Mouse (Mus musculus) MEL (cell line): ENCODE results near the gene Sphk2. TPM values are rescaled to one million over a fixed set of nuclear protein-coding genes. Genes with fewer than 3 reads are reported as not detected.

ENCODE experiments used
- DNase-seq: peaks from one replicate; pipeline ENCODE4 v3.0.0; 2011; ENCODE audit warnings: low read depth, low spot score
- H3K27ac ChIP-seq: 2 replicates; pipeline ENCODE4 v1.5.1; 2012; ENCODE audit warnings: low read depth, mild to moderate bottlenecking, control low read depth, low read length, moderate library complexity; ENCODE audit not compliant: control insufficient read depth
- H3K27me3 ChIP-seq, 2 experiments: fragments of 150-350 bp in 1 of 2; sonication (generic) in 1 of 2; 2 replicates each; pipeline ENCODE4 v1.6.1; 2012; ENCODE audit warnings: low read length in 2 of 2, mild to moderate bottlenecking in 2 of 2, improper control_type of control experiment in 1 of 2, moderate library complexity in 1 of 2; ENCODE audit not compliant: insufficient read depth in 2 of 2, control insufficient read depth in 1 of 2
- H3K36me3 ChIP-seq, 2 experiments: 2 replicates each; pipeline ENCODE4 v1.6.1; 2012 to 2014; ENCODE audit warnings: low read length in 2 of 2, improper control_type of control experiment in 1 of 2, inconsistent platforms in 1 of 2, mild to moderate bottlenecking in 1 of 2; ENCODE audit not compliant: insufficient read depth in 2 of 2, control insufficient read depth in 1 of 2
- H3K4me1 ChIP-seq, 2 experiments: fragments of 150-350 bp in 1 of 2; sonication (generic) in 1 of 2; 2 replicates each; pipeline ENCODE4 v1.6.1; 2012; ENCODE audit warnings: low read length in 2 of 2, improper control_type of control experiment in 1 of 2, mild to moderate bottlenecking in 1 of 2; ENCODE audit not compliant: insufficient read depth in 2 of 2, control insufficient read depth in 1 of 2
- H3K4me3 ChIP-seq, 2 experiments: fragments of 150-350 bp in 1 of 2; sonication (generic) in 1 of 2; 2 replicates each; pipeline ENCODE4 v1.5.1; 2012; ENCODE audit warnings: low read depth in 2 of 2, low read length in 2 of 2, mild to moderate bottlenecking in 2 of 2, moderate library complexity in 2 of 2, control low read depth in 1 of 2, improper control_type of control experiment in 1 of 2; ENCODE audit not compliant: control insufficient read depth in 1 of 2, insufficient read depth in 1 of 2
- H3K79me2 ChIP-seq: 2 replicates; pipeline ENCODE4 v1.6.1; 2012; ENCODE audit warnings: mild to moderate bottlenecking, low read length, moderate library complexity; ENCODE audit not compliant: control insufficient read depth, poor library complexity, insufficient read depth
- H3K9ac ChIP-seq: 2 replicates; pipeline ENCODE4 v1.6.1; 2012; ENCODE audit warnings: low read depth, mild to moderate bottlenecking, control low read depth, low read length, moderate library complexity; ENCODE audit not compliant: control insufficient read depth, poor library complexity, severe bottlenecking
- H3K9me3 ChIP-seq: fragments of 150-350 bp; sonication (generic); replicated peaks from 2 replicates; pipeline ENCODE4 v1.6.1; 2012; ENCODE audit warnings: mild to moderate bottlenecking, low read length, improper control_type of control experiment, moderate library complexity; ENCODE audit not compliant: insufficient read depth
- BHLHE40 ChIP-seq: IDR thresholded peaks from 2 replicates; pipeline ENCODE4 v1.6.1; 2012; ENCODE audit warnings: low read depth, mild to moderate bottlenecking, inconsistent platforms, low read length, improper control_type of control experiment, borderline replicate concordance
- E2F4 ChIP-seq: IDR thresholded peaks from 2 replicates; pipeline ENCODE4 v1.6.1; 2011; ENCODE audit warnings: low read depth, low read length, improper control_type of control experiment, borderline replicate concordance
- ELF1 ChIP-seq: IDR thresholded peaks from 2 replicates; pipeline ENCODE4 v1.6.1; 2014; ENCODE audit warnings: low read depth, mild to moderate bottlenecking, inconsistent platforms, low read length, improper control_type of control experiment, moderate library complexity
- ETS1 ChIP-seq: IDR thresholded peaks from 2 replicates; pipeline ENCODE4 v1.6.1; 2012; ENCODE audit warnings: low read depth, mild to moderate bottlenecking, inconsistent platforms, low read length, improper control_type of control experiment, moderate library complexity
- GABPA ChIP-seq: IDR thresholded peaks from 2 replicates; pipeline ENCODE4 v1.6.1; 2012; ENCODE audit warnings: low read depth, mild to moderate bottlenecking, inconsistent platforms, low read length, improper control_type of control experiment, moderate library complexity
- GATA1 ChIP-seq: IDR thresholded peaks from 2 replicates; pipeline ENCODE4 v1.6.1; 2011; ENCODE audit warnings: low read depth, low read length, improper control_type of control experiment
- HCFC1 ChIP-seq: IDR thresholded peaks from 2 replicates; pipeline ENCODE4 v1.6.1; 2012; ENCODE audit warnings: low read depth, mild to moderate bottlenecking, inconsistent platforms, low read length, improper control_type of control experiment, moderate library complexity
- KAT2A ChIP-seq: conservative IDR thresholded peaks from 2 replicates; pipeline ENCODE4 v1.6.1; 2012; ENCODE audit warnings: low read depth, low read length, improper control_type of control experiment, inconsistent platforms
- MAX ChIP-seq: IDR thresholded peaks from 2 replicates; pipeline ENCODE4 v1.6.1; 2011; ENCODE audit warnings: low read length, improper control_type of control experiment
- MAZ ChIP-seq: IDR thresholded peaks from 2 replicates; pipeline ENCODE4 v1.6.1; 2012; ENCODE audit warnings: low read depth, mild to moderate bottlenecking, inconsistent platforms, low read length, improper control_type of control experiment
- MEF2A ChIP-seq: IDR thresholded peaks from 2 replicates; pipeline ENCODE4 v1.6.1; 2014; ENCODE audit warnings: low read depth, mild to moderate bottlenecking, inconsistent platforms, low read length, improper control_type of control experiment; ENCODE audit not compliant: poor library complexity, insufficient replicate concordance, severe bottlenecking; ENCODE audit errors: extremely low read depth
- MXI1 ChIP-seq: IDR thresholded peaks from 2 replicates; pipeline ENCODE4 v1.6.1; 2011; ENCODE audit warnings: mild to moderate bottlenecking, low read depth, low read length, improper control_type of control experiment
- MYB ChIP-seq: IDR thresholded peaks from 2 replicates; pipeline ENCODE4 v1.6.1; 2011; ENCODE audit warnings: mild to moderate bottlenecking, low read depth, low read length, improper control_type of control experiment
- MYC ChIP-seq: IDR thresholded peaks from 2 replicates; pipeline ENCODE4 v1.6.1; 2011; ENCODE audit warnings: low read depth, mild to moderate bottlenecking, low read length, improper control_type of control experiment, moderate library complexity
- NELFE ChIP-seq: IDR thresholded peaks from 2 replicates; pipeline ENCODE4 v1.6.1; 2011; ENCODE audit warnings: low read depth, low read length, improper control_type of control experiment
- NRF1 ChIP-seq: IDR thresholded peaks from 2 replicates; pipeline ENCODE4 v1.6.1; 2014; ENCODE audit warnings: low read depth, mild to moderate bottlenecking, inconsistent platforms, low read length, improper control_type of control experiment, moderate library complexity; ENCODE audit not compliant: poor library complexity, insufficient read depth, severe bottlenecking
- POLR2A ChIP-seq, 2 experiments: IDR thresholded peaks; 2 replicates each; pipeline ENCODE4 v1.6.1; 2011 to 2012; ENCODE audit warnings: low read length in 2 of 2, mild to moderate bottlenecking in 2 of 2, control low read depth in 1 of 2, improper control_type of control experiment in 1 of 2, low read depth in 1 of 2, moderate library complexity in 1 of 2; ENCODE audit not compliant: control insufficient read depth in 1 of 2, insufficient read depth in 1 of 2, poor library complexity in 1 of 2
- SIN3A ChIP-seq: IDR thresholded peaks from 2 replicates; pipeline ENCODE4 v1.6.1; 2012; ENCODE audit warnings: low read length, improper control_type of control experiment, inconsistent platforms
- TAL1 ChIP-seq: IDR thresholded peaks from 2 replicates; pipeline ENCODE4 v1.6.1; 2012; ENCODE audit warnings: mild to moderate bottlenecking, inconsistent platforms, low read length, moderate library complexity, mixed read lengths
- TBP ChIP-seq: IDR thresholded peaks from 2 replicates; pipeline ENCODE4 v1.8.0; 2011; ENCODE audit warnings: low read depth, low read length, improper control_type of control experiment
- TCF12 ChIP-seq: IDR thresholded peaks from 2 replicates; pipeline ENCODE4 v1.6.1; 2014; ENCODE audit warnings: low read depth, mild to moderate bottlenecking, inconsistent platforms, low read length, improper control_type of control experiment, moderate library complexity
- USF1 ChIP-seq: IDR thresholded peaks from 2 replicates; pipeline ENCODE4 v1.6.1; 2014; ENCODE audit warnings: low read depth, mild to moderate bottlenecking, inconsistent platforms, low read length, improper control_type of control experiment, moderate library complexity
- USF2 ChIP-seq, 2 experiments: IDR thresholded peaks; 2 replicates each; pipeline ENCODE4 v1.6.1; 2011 to 2012; ENCODE audit warnings: improper control_type of control experiment in 2 of 2, low read length in 2 of 2, borderline replicate concordance in 1 of 2, inconsistent platforms in 1 of 2, low read depth in 1 of 2, mild to moderate bottlenecking in 1 of 2; ENCODE audit not compliant: insufficient read depth in 1 of 2
- ZC3H11A ChIP-seq: IDR thresholded peaks from 2 replicates; pipeline ENCODE4 v1.6.1; 2012; ENCODE audit warnings: low read depth, mild to moderate bottlenecking, inconsistent platforms, low read length, improper control_type of control experiment
- ZKSCAN1 ChIP-seq: IDR thresholded peaks from 2 replicates; pipeline ENCODE4 v1.6.1; 2012; ENCODE audit warnings: low read depth, mild to moderate bottlenecking, inconsistent platforms, low read length, improper control_type of control experiment, moderate library complexity
- ZMIZ1 ChIP-seq: IDR thresholded peaks from 2 replicates; pipeline ENCODE4 v1.6.1; 2012; ENCODE audit warnings: low read depth, mild to moderate bottlenecking, inconsistent platforms, low read length, improper control_type of control experiment, moderate library complexity
- ZNF384 ChIP-seq: IDR thresholded peaks from 2 replicates; pipeline ENCODE4 v1.6.1; 2012; ENCODE audit warnings: low read depth, mild to moderate bottlenecking, inconsistent platforms, low read length, improper control_type of control experiment
- polyA plus RNA-seq, 2 experiments: library from polyadenylated mRNA; stranded (reverse) in 1 of 2; unstranded in 1 of 2; fragments of >175 nt in 1 of 2; fragments of >200 nt in 1 of 2; gene quantifications; 2 replicates each; pipeline versions ENCODE4 v1.2.1 to v1.2.4; 2012; ENCODE audit warnings: low replicate concordance in 2 of 2, low read depth in 1 of 2; ENCODE audit not compliant: insufficient read length in 2 of 2, insufficient read depth in 1 of 2, missing spikeins in 1 of 2
- total RNA-seq: library from RNA; depleted of rRNA; stranded (reverse); fragments of 300-350 nt; gene quantifications from 2 replicates; pipeline ENCODE4 v1.2.3, GENCODE M21; 2012; rRNA removed

The Sphk2 gene
- total RNA-seq, result 18.3 and 21.0 TPM in 2 replicates
- 10 to 100 TPM in 1 of 2 experiments, not detected in 1; 40.2 TPM for polyA plus RNA-seq

DNA sequence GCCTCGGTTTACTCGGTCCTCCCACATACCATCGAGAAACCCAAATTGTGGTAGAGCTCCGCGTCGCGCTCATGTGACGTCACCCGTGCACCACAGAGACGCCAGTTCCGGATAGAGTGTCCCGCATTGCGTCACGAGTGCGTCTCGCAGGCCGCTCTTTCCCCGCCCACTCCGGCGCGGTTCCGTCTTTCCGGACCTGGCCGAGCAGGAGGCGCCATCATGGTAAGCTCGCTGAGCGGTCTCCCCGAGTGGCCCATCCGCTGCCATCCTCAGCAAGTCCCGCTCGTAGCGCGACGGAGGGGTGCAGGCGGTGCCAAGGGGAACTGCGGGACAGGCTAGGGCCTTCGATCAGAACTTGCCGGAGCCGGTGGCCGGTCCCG, at the start of gene Sphk2:
Gene Sphk2, minus strand, starts transcription at position 85 of the 380 bp plus-strand sequence.
- H3K9me3 ChIP-seq, result no peaks in the 10 kb centered on the region
- no peaks in the 10 kb centered on the region for H3K27me3 ChIP-seq
- 0 out of 2 replicates have a peak, but pooled peaks have one; percentile 35 for TF ChIP-seq NRF1
- peak; percentile 94 for TF ChIP-seq MYC
- TF ChIP-seq BHLHE40, result no peak
- no peak for TF ChIP-seq ZNF384
- peak; percentile 78 for TF ChIP-seq MXI1
- no peak; the same call in 1 of the 2 replicates for TF ChIP-seq E2F4
- TF ChIP-seq MAZ, result peak; percentile 77; the same call in 1 of the 2 replicates
- peak; percentile 32 for TF ChIP-seq ZC3H11A
- peak; percentile 93; the same call in 1 of the 2 replicates for TF ChIP-seq GABPA
- no peak for TF ChIP-seq GATA1
- peak; percentile 98 for TF ChIP-seq SIN3A
- no peak for TF ChIP-seq ZKSCAN1
- TF ChIP-seq POLR2A (IDR thresholded peaks at IDR 0.05; ENCODE audit: control insufficient read depth in 1 of 2, insufficient read depth in 1 of 2, low read depth in 1 of 2, low read length in 2 of 2, poor library complexity in 1 of 2), result peak; percentile 84 to 96
- no peak for TF ChIP-seq USF2 (IDR thresholded peaks at IDR 0.05; ENCODE audit: borderline replicate concordance in 1 of 2, insufficient read depth in 1 of 2, low read depth in 1 of 2, low read length in 2 of 2)
- peak; percentile 94 for TF ChIP-seq KAT2A
- peak; percentile 95 for TF ChIP-seq ELF1
- TF ChIP-seq TAL1, result no peak
- TF ChIP-seq MAX, result peak; percentile 92
- peak; percentile 85 for TF ChIP-seq USF1
- TF ChIP-seq MYB, result no peak
- TF ChIP-seq NELFE, result peak; percentile 95
- peak; percentile 96 for TF ChIP-seq TBP
- TF ChIP-seq HCFC1, result peak; percentile 99
- peak; percentile 83 for TF ChIP-seq ETS1
- TF ChIP-seq TCF12, result peak; percentile 90
- TF ChIP-seq MEF2A, result 0 out of 2 replicates have a peak, but pooled peaks have one; percentile 32
- TF ChIP-seq ZMIZ1, result peak; percentile 96
- peaks cover 0 to 5% of the 10 kb centered on the region in 2 experiments; a peak in 1 of 4 replicates for H3K4me1 ChIP-seq
- H3K79me2 ChIP-seq, result peaks cover 48% of the 10 kb centered on the region
- peak within 1 kb of the TSS; percentile 96 for H3K27ac ChIP-seq
- H3K9ac ChIP-seq, result peak within 1 kb of the TSS; percentile 99
- peak within 1 kb of the TSS; percentile 69 to 73 for H3K4me3 ChIP-seq
- H3K36me3 ChIP-seq, result peaks cover 2% of the 10 kb centered on the region in 2 experiments; a peak in 3 of 4 replicates
- peak; percentile 98 for DNase-seq
